Mouse (Mus musculus) lung, postnatal 10 days (tissue): ENCODE data around the gene Abhd13.

Experiments used
- DNase-seq: peaks from one replicate; pipeline ENCODE4 v3.0.0; 2021

The Abhd13 gene

DNA sequence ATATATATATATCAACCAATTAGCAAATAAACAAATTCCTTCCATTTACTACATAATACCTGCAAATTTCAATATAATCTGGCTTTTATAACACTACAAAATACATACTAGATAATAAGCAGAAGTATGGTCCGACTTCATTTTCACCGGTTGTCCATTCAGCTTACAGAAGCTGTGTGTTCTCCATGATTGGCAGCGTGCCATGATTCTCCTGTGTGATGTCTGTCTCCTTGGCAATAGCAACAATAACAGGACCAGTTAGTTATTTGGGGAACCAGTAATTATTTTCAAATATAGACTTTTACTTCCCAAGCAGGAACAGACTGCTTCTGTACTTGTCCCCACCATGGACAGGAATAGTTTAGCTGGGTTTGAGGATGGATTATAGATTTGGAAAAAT, 39.7 kb downstream of the Abhd13 start:
- peak; percentile 48 for DNase-seq

DNA sequence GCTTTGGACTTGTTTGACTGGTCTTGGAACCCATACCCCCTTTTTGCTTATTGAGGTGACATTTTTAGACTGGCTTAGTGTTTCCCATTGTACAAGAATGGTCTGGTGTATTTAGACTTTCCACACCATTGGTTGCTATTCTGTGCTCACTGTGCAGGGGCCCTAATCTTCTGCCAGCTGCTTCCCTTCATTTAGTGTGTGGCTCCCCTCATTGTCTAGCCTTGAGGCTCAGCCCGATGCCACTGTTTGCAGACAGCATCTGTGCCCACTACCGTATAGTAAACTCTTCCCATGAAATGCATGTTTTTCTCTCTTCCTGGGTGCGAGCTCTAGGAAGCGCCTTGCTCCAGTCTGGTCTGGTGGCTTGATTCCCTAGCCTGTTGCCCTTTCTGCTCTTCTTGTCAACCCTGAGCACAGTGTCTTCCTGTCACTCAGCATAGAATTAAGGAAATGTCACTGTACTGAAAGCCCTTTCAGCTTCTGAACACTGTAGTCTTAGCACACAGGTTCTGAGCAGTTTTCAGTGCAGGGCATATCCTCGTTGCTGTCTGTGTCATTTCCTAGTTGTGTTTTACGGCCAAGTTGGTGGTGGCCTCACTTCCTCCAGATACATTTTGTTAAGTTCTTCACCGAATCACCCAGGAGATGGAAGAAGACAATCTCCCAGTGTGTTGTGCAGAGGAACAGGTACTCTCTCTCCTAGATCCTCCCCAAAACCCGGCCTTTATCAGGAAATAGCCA, 53.0 kb downstream of the Abhd13 start:
- DNase-seq = no peak

- DNase-seq = no peak
Measured at GRCm38 (mm10) chr8:10031177-10031576, 53.7 kb downstream of the Abhd13 start.

DNA sequence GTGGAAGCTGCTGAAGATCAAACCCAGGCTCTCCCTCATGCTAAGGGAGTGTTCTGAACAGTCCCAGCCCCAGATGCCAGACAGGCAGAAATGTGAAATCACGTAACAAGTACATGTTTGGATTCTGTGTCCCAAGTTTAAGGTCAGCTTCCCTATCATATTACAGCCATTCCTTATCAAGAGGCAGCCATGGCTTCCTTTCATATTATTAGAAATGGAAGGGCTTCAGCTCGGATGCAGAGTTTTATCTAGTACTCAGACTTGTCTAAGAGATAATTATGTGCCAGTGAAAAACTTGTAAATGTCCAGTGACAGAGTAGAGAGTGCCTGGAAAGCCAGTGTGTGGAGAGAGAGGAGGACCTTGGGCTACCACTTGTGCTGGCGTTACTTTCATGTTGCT, 63.4 kb downstream of the Abhd13 start:
- DNase-seq = peak; percentile 36
